9 mouse cellular contexts compared by ENCODE assay signal in genomic region chr7:123982010-123982409, GRCm38 (mm10). TPM values are rescaled to one million over a fixed set of nuclear protein-coding genes. Genes with fewer than 3 reads are reported as not detected.
DNase-seq lines count a peak whose midpoint lies in the region; ATAC-seq and TF ChIP-seq lines count a peak whose summit lies in the region.
"Had no signal": no experiment of that assay in that cellular context is flagged by ENCODE, and none has a peak within 500 bp of the region (broad histone marks: within the 10 kb centered on the region; RNA-seq: fewer than 3 reads in every experiment).

No protein-coding gene starts in this region.

- DNase-seq in heart, embryonic 10.5 days (ENCODE audit: low spot score) = no peak
- DNase-seq in heart, postnatal 14 days = no peak
- peak; percentile 30 to 32 for DNase-seq in right cerebral cortex, postnatal 10 days (ENCODE audit: low spot score in 2 of 2)
- no peak for DNase-seq in right cerebral cortex, postnatal 25 days
- DNase-seq in limb, embryonic 14.5 days (ENCODE audit: low spot score) = no peak
- no peak for DNase-seq in urinary bladder, postnatal 36 days (ENCODE audit: low spot score in 2 of 2)
- DNase-seq in cerebellum, adult 9-11 months = no peak

- peak overlapping the region; percentile 97 for H3K4me2 ChIP-seq in limb, embryonic 14.5 days (replicated peaks; ENCODE audit: low read depth, low read length, severe bottlenecking)

- H3K4me3 ChIP-seq in heart, embryonic 10.5 days = peak overlapping the region; percentile 75
- peak overlapping the region; percentile 57 for H3K4me3 ChIP-seq in limb, embryonic 14.5 days (replicated peaks; ENCODE audit: low read length)

- H3K9ac ChIP-seq in limb, embryonic 14.5 days (ENCODE audit: low read depth, low read length, severe bottlenecking) = no peak overlapping the region

- no peaks in the 10 kb centered on the region for H3K9me3 ChIP-seq in heart, embryonic 10.5 days
- no peaks in the 10 kb centered on the region for H3K9me3 ChIP-seq in limb, embryonic 14.5 days (ENCODE audit: control insufficient read depth, low read length)

- TF ChIP-seq POLR2A in limb, embryonic 14.5 days (IDR thresholded peaks at IDR 0.05; ENCODE audit: borderline replicate concordance, extremely low read depth, insufficient read depth, insufficient read length) = no peak

- intact Hi-C loops in heart, postnatal 14 days (cut with DNase I) = no loop called here

- no peaks in the 10 kb centered on the region for H3K36me3 ChIP-seq in heart, embryonic 10.5 days
- no peaks in the 10 kb centered on the region for H3K36me3 ChIP-seq in limb, embryonic 14.5 days (ENCODE audit: control insufficient read depth, insufficient read depth, low read length)

- H3K4me1 ChIP-seq in heart, embryonic 10.5 days = peaks cover 8% of the 10 kb centered on the region
- peaks cover 4% of the 10 kb centered on the region; the same call in 1 of the 2 replicates for H3K4me1 ChIP-seq in limb, embryonic 14.5 days (ENCODE audit: control insufficient read depth, insufficient read depth, low read length)

- H3K27ac ChIP-seq in heart, embryonic 10.5 days = no peak overlapping the region
- no peak overlapping the region for H3K27ac ChIP-seq in limb, embryonic 14.5 days (replicated peaks; ENCODE audit: low read depth, low read length)

- H3K27me3 ChIP-seq in heart, embryonic 10.5 days (ENCODE audit: insufficient read depth, poor library complexity, severe bottlenecking) = peaks cover 85% of the 10 kb centered on the region
- H3K27me3 ChIP-seq in limb, embryonic 14.5 days (ENCODE audit: control insufficient read depth, insufficient read depth, low read length) = peaks cover 69% of the 10 kb centered on the region

- 3% methylated on average over 5 of the region's 5 CpGs for WGBS in heart, embryonic 10.5 days
- 3% methylated on average over 5 of the region's 5 CpGs for WGBS in limb, embryonic 14.5 days

- no peak for ATAC-seq in limb, embryonic 14.5 days (ENCODE audit: low FRiP score, low read depth)
- no peak for ATAC-seq in CD4-positive, CD25-positive, alpha-beta regulatory T cell, adult 4 months

RNA-seq across cellular contexts. Expression of gene Hs3st4, which starts 0.7 kb away (rescaled TPM):
- polyA plus RNA-seq in heart, embryonic 10.5 days (2016; fragmentation: Nextera tagmentation; extraction: Ambion mirVana) = 0.28 TPM in 2 replicates
- not detected for total RNA-seq in heart, postnatal 14 days (2021)
- 0.73 and 0.77 TPM in 2 replicates for polyA plus RNA-seq in limb, embryonic 14.5 days (2012; rRNA removed)
- 0.53 and 0.56 TPM in 2 replicates for polyA plus RNA-seq in limb, embryonic 14.5 days (2014; fragmentation: Nextera tagmentation; extraction: Ambion mirVana)
- not detected for polyA plus RNA-seq in CD4-positive, CD25-positive, alpha-beta regulatory T cell, adult 4 months (2017; shearing (Covaris generic))
- total RNA-seq: liver, adult 2 months had no signal
- polyA plus RNA-seq: liver, adult 2 months had no signal

Comparison
In these comparisons a context has a peak if more than half of its experiments do, and no peak if none do; other contexts are left out.
1. DNase-seq: peak in right cerebral cortex, postnatal 10 days (2 of 2); none in heart, embryonic 10.5 days (single experiment), heart, postnatal 14 days (0 of 2), right cerebral cortex, postnatal 25 days (single experiment), limb, embryonic 14.5 days (single experiment), urinary bladder, postnatal 36 days (0 of 2) and cerebellum, adult 9-11 months (single experiment).